Mouse (Mus musculus) megakaryocyte, embryonic 14.5 days (primary cell): ENCODE data around the gene Rab23.

Experiments
- FLI1 ChIP-seq: IDR thresholded peaks from 2 replicates; pipeline ENCODE4 v1.6.1; 2012; ENCODE audit warnings: low read length, inconsistent platforms, mixed read lengths
- GATA1 ChIP-seq: IDR thresholded peaks from 3 replicates; pipeline ENCODE4 v1.6.1; 2012; ENCODE audit warnings: mixed read lengths, low read length, inconsistent platforms, borderline replicate concordance

DNA sequence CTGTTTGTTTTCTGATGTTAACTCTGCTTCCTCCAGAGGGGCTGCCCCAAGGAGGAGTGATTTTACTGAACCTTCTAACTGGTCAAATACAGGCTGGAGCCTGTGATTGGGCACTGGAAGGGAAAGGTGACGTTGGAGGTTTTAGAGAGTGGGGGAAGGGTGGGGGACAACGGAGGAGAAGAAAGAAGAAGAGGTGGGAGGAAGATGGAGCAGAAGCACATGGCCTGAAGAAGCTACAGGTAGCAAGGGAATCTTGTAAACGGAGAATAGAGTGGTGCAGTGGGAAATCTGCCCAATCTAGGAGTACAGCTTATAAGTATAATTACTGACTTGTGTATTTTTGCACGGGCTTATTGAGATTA lies 29.6 kb upstream of the Rab23 start:
- TF ChIP-seq FLI1, result no peak
- no peak for TF ChIP-seq GATA1
